Mouse (Mus musculus) layer of hippocampus, postnatal 14 days (tissue): Measurements from ENCODE around the gene Dda1. TPM values are rescaled to one million over a fixed set of nuclear protein-coding genes. Genes with fewer than 3 reads are reported as not detected.
A peak's percentile ranks its signal among the peaks of the same experiment; 100 is the strongest.

Experiments
- DNase-seq, 2 experiments: peaks; one replicate each; pipeline ENCODE4 v3.0.0; 2021 to 2022; ENCODE audit warnings: low spot score in 2 of 2, mixed read lengths in 1 of 2
- total RNA-seq, 2 experiments: library from RNA; stranded (reverse); gene quantifications; 2 replicates each; pipeline ENCODE4 v1.2.3; 2021

The Dda1 gene
- total RNA-seq, 2 experiments from 2014 or later, result 104 to 110 TPM

GRCm38 (mm10) chr8:71466198-71466597, 2.8 kb upstream of the Dda1 start:
- no peak for DNase-seq

DNA sequence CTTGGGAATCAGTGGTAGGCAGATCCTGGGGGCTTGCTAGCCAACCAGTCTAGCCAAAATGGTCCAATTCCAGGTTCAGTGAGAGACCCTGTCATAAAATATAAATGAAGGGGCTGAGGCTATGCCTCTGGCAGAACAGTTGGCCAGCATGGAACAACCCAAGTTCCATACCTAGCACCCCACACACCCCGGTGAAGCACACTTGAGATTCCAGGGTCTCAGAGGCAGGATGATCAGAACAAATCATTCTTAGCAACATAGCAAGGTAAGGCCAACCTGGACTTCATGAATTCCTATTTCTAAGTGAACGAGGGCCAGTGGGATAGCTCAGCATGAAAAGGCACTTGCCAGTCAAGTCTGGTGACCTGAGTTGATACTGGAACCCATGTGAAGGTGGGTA, 1.8 kb upstream of the Dda1 start:
- DNase-seq, result no peak

- no peak for DNase-seq
Measured at GRCm38 (mm10) chr8:71468001-71468400, 998 bp upstream of the Dda1 start.

DNA sequence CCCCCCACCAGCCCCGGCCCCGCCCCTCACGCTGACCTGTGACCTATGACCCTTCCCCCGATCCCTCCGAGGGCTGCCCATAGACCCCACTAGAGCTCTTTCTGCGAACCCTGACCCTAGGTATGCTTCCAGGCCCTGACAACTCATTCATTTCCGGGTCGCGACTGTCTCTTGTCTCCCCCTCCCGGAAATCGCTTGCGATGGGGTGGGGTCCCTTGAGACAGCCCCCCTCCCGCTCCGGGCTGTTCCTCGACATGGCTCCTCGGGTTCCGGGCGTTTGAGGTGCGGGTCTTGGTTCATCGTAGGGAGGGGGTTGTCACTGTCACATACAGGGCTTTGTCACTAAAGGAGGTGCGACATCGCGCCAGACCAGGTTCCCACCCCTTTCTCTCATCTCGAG, 412 bp downstream of the Dda1 start:
- DNase-seq, result peak; percentile 61 to 63

GRCm38 (mm10) chr8:71470146-71470912, 1.3 kb downstream of the Dda1 start:
- no peak for DNase-seq

DNA sequence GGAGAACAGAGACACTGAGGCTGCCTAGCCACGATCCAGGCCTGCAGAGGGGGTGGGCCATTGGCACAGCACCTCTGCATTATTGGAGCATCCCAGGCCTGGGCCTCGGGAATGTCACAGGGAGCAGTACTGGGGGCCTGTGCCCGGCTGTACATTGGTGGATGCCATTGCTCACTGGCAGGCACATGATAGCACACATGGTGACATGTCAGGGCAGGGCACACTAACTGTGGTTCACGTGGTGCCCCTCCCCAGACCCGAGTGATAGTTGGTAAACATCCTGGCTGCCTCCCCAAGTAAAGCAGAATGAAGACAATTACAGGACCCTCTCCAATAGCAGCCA, 1.9 kb downstream of the Dda1 start:
- peak in 1 of 2 experiments; percentile 4 for DNase-seq

GRCm38 (mm10) chr8:71471861-71472260, 2.9 kb downstream of the Dda1 start:
- DNase-seq, result no peak

- DNase-seq, result no peak
Measured at GRCm38 (mm10) chr8:71472601-71473386, 3.8 kb downstream of the Dda1 start.

GRCm38 (mm10) chr8:71474344-71474743, 5.3 kb downstream of the Dda1 start:
- no peak for DNase-seq

DNA sequence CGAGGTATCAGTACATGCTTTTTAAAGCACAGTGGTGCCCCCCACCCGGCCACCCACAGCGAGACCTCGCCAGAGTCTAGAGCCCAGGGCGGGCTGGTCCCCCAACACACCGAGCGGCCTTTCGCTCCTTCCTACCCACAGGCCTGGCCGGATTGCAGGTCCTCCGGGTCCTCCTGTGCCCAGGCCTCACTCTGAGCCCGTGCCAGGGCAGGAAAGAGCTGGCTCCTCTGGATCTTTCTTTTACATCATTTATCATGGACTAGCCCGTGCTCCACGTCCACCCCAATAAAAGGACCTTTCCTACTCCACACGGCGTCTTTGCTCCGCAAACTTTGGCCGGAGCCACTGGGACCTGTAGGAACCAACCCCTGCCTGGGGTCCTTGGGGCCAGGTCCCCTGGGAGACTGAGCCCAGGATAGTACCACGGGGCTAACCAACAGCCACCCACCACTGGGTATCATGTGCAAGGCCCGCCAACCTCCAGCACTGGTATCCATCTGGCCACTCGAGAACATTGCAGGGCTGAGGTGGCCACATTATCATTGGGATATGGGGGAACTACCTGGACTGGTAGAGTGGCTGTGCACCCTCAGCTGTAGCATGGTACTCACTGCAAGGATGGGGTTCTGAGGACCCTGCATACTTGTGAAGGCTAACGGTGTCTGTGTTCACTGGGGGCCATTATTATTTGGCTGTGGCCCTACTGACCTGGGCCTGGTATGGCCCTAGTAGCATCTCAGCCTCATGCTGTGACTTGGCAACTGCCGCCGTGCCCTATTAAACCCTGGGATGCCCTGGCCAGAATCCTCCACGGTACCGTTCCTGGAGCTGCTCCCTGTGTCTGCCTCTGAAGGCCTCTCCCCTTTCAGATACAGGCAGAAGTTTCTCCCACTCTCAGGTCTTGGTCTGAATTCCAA, 6.0 kb downstream of the Dda1 start:
- DNase-seq, result no peak

DNA sequence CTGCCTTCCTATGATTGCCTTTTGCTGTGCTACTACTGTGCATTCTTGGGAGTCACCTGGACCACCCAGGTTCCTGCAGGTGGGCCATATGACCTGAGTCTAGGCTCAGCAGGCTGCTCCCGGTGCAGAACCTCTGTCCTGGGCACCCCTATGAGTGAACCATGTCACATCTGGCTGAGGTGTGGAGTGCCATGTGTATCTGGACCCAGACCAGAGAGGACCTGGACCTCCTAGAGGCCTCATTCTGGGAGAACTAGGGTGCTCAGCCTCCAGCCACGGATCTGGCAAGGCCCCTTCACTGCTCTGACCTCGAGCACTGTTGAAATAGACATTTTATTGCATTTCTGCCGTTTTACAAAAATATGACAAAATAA, 6.7 kb downstream of the Dda1 start:
- no peak for DNase-seq

DNA sequence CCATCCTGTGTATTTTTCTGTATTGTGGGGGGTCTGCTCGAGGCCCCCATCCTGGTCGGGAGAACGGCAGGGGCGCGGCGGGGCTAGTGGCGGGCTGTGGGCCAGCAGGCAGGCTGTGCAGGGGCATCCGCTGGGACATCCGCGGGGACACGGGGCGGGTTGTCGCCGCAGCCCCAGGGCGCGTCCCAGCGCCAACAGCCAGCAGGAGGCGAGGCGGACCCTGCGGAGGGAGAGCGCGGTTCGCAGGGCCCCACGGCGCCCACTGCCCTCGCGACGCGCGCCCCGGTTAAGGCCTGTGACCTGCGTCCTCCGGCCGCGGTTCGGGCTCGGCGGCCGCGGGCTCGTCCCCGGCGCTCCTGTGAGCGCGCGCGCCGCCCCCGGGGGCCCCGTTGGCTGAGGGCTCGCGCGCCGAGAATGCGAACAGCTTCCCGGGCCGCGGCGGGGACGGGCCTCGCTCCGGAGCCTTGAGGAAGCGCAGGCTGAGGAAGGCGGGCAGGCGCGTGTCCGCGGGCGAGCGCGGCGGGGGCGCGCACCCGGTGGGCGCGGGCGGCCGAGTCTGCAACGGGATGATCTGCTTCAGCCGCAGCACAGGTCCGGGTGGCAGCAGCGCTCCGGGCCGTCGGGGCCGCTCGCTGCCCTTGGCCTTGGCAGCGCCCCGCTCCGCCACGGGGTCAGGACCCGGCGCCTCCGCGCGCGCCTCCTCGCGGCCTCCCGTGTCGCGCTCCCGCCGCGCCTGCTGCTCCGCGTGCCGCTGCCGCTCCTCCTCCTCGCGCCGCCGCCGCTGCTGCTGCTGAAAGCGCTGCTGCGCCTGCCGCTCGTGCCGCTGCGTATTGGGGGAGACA, 7.3 kb downstream of the Dda1 start:
- peak; percentile 82 to 86 for DNase-seq

GRCm38 (mm10) chr8:71477196-71477845, 8.3 kb downstream of the Dda1 start:
- DNase-seq, result peak in 1 of 2 experiments; percentile 44

- no peak for DNase-seq
Measured at GRCm38 (mm10) chr8:71478943-71479342, 9.9 kb downstream of the Dda1 start.

DNA sequence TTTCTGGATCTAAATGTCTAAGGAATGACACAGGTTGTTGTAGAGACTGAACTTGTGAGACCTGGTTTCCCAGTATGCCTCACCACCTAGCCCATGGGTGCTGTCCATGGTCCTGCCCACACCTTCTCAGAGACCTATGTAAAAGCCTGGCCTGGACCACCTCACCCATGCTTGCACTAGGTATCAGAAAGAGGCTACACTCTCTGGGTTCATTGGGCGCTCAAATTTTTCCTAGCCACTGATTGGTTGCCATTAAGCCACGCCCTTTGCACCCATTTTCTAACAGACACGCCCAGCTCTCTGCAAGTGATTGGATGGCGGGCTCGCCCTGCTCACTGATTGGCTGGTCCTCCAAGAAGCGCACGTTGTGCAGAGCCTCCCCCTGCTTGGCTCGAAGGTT, 14.9 kb downstream of the Dda1 start:
- no peak for DNase-seq

GRCm38 (mm10) chr8:71484736-71485135, 15.7 kb downstream of the Dda1 start:
- DNase-seq, result no peak

- DNase-seq, result peak; percentile 79 to 89
Measured at GRCm38 (mm10) chr8:71485142-71486135, 16.4 kb downstream of the Dda1 start, which contains the start of gene Ano8. Gene Ano8 (minus strand): TSS chr8:71485963.

- DNase-seq, result no peak
Measured at GRCm38 (mm10) chr8:71486136-71486529, 17.1 kb downstream of the Dda1 start.
